Mouse (Mus musculus) kidney, adult 11 months (tissue): ENCODE data around the gene Srgap1.

Experiments used
- DNase-seq: peaks from one replicate; pipeline ENCODE4 v3.0.0; 2022

The Srgap1 gene

DNA sequence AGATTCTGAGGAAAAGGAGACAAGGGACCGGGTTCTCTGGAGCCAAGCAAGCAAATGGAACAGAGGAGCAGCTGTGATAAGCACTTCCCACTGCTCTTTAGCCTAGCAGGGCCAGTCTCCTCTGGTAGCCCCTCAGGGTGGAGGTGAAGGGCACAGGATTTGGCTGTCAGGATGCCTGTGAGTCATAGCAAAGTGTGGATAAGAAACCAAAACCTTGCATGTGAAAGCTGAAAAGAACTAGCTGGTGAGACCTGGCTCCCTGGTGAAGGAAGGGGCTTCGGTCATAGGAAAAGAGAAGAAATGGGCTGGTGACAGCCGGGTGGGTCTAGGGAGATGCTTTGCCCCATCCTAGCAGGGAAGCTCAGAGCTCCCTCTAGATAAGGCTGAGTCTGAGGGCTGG, 30.5 kb downstream of the Srgap1 start:
- DNase-seq: no peak

DNA sequence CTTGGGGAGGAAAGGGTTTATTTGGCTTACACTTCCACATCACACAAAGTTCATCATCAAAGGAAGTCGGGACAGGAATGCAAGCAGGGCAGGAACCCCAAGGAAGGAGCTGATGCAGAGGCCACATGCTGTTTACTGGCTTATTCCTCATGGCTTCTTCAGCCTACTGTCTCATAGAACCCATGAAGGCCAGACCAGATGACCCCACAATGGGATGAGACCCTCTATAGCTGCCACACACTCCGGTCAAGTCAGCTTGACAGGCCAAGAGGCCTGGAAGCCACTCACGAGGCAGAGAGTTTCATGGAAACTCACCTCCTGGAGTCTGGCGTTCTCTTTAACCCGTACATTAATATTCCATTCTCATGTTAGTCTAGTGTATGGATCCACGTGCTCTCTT, 34.8 kb downstream of the Srgap1 start:
- no peak for DNase-seq

DNA sequence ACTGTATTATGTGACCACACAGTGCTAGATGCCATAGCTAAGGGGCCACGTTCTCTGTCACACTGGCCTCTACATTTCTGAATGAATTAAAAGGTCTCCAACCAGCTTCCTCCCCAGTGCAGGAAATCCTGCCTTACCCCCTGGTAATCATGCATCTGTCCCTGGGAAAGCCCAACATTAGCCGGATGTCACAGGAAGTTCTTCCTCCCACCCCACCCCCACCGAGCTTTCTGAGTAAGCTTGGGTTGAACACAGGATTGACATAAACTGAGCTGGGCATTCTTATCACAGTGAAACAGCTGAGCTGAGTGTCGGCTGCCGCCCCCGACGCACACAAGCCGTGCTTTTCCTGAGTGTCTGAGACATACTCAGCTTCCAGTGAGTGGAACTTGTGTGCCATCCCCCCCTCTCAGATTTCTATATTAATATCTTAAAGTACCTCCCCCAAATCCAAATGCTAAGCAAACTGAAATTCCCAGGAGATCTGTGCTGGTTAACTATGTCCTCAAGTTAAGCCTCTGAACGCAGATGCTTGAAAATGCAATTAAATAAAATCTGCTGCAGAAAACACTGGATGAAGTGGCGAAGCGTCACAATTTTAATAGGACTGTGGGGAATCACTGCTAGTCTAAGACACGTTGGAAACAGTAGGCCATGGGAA, 38.3 kb downstream of the Srgap1 start:
- DNase-seq: no peak

DNA sequence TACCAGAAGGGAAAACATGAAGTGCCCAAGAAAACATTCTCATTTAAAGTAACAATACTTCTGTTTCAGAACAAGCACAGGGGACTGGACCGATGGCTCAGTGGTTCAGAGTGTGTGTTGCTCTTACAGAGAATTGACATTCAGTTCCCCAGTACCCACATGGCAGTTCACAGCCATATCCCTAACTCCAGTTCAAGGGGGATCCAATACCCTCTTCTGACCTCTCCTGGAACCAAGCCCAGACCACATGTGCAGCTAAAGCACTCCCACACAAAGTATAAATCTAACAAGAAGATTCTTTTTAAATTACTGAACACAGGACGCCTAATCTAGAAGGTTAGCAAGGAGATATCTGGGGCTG, 38.8 kb downstream of the Srgap1 start:
- no peak for DNase-seq

DNA sequence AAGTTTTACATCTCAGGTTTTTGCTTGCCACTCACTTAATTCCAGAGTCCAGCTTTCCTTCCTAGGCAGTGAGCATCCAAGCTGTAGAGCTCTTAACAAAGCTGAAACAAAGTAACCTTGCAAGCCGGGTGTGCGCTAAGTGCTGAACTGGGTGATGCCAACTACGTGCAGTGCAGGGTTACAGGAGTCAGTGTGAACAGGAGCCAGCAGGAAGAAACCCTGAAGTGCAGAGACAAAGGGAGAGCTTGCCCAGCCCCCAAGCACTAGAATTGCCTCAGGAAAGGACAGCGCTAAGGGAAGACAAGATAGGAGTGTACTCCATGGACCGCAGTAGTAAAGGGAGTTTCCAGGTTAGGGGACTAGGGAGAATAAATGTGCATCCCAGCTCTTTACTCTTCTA, 40.5 kb downstream of the Srgap1 start:
- DNase-seq: no peak

DNA sequence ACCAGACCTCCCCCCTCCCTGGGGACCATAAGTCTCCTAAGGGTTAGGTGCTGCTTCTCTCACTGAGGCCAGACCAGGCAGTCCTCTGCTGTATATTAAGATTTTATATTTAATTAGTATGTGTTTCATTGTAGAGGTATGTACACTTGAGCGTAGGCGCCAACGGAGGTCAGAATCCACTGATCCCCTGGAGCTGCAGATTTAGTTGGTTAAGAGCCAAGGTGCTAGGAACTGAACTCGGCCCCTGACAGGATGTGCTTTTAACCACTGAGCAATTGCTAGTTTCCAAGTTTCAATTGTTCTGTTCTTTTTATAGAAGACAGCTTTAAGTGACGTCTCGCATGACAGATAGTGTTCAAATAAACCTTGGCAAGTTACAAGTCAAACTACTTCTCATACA, 41.0 kb downstream of the Srgap1 start:
- DNase-seq: no peak

DNA sequence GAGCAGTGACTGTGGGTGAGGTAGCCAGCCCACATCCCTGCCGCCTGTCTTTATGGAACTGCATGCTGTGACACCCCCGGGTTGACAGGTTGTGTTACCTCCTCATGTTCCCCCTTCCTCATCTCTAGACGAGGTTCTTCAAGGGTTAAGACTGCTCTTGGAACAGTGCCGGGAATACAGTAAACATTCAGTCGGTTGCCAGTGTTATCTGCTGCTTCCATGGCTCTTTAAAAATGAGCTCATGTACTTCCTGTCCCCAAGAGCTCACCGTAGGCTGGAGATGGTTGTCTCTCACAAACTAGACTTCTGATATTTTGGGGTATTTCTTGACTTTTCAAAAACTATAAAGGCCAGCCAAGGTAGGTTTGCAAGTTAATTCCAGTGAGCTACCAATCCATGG, 41.6 kb downstream of the Srgap1 start:
- DNase-seq: no peak

DNA sequence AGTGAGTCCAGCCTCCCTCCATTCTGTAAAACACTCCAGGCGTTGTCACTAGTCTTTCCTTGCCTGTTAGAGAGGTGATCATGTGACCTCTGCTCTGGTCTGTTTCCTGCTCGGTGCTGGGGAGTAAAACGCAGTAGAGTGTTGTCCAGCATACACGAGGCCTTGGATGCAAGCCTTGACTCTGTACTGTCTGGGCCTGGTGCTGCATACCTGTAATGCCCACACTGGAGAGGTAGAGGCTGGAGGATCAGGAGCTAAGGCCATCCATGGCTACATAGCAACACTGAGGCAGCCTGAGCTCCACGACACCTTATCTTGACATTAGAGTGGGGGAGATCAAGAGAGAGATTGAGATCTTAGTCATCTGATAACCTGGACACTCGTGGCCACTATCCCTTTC, 44.2 kb downstream of the Srgap1 start:
- DNase-seq: no peak

DNA sequence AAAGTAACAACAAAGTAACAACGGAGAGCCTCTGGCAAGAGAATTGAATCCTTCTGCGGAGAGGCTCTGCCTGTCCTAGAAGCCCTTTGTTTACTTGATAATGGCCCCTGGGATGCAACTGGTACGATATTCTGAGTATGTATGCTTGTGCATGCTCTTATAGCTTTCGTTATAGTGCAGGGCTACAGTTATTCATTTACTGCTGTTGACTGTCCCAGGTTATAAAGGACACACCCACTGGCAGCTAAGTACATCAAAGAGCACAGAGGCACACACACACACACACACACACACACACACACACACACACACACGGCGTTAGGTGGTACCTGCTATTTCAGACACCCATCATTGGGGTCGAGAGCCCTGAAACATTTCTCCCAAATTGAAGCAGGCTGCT, 48.3 kb downstream of the Srgap1 start:
- no peak for DNase-seq

DNA sequence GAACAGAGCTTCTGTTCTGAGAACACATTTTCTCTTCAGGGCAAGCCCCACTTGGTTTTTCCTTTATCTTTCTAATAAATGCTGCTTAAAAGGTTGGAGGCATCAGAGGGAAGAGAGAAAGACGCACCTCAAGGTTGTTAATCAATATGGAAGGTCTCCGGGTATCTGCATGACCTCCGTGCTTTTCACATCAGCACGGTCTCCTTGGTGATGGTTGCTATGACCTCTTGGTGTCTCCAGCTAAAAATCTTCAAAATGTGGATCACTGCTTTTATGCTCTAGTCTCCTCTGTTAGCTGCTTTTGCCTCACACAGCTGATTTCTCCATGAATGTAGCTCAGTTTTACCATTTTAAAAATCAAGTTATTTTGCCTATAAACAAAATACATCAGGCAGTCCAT, 50.6 kb downstream of the Srgap1 start:
- DNase-seq: no peak

DNA sequence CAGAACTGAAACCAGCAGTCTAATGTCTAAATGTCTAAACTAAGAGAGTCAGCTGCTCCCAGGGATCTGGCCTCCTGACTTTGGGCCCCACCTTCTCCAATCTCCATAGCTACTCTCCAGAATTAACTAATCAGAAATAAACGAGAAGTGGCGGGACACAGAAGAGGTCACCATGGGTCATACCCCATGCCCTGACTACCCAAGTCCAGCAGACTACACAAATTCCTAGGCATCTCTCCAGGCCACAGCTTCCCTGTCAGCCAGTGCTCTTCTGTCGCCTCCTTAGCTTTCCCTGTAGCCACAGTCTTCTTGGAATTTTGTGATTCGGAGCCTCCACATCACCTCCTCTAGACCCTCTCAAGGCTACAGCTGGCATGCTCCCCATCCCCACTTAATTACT, 51.7 kb downstream of the Srgap1 start:
- peak; percentile 14 for DNase-seq

DNA sequence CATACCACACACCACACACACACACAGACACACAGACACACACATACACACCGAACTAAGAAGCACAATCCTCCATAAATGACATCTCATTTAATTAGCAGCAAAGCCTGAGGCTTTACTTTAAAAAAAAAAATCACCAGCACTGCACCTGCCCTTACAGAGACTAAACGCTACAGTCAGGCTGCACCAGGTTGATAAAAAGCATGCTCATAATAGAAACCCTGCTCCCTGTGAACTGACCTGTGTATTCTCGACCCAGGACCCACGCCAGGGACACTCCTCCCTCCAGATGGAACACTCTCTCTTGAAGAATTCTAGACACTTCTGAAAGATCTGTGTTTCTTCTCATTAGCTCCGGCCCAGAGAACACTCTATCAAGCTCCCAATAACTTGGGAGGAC, 52.5 kb downstream of the Srgap1 start:
- DNase-seq: no peak

DNA sequence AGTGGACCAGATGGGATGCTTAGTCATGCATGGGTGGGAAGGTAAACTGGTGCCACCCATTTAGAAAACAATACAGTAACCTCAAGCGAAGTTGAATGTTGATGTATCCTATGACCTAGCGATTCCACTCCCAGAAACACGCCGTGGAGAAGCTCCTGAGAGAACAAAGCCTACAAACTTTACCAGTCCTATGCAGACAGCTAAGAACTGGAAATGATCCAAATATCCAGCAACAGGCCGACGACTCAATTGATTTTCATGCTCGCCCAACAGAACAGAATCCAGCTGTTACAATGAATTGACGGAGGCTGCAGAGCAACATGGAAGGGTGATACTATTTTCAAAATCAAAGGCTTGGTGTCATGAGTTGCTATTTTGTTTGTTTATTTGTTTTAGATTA, 54.5 kb downstream of the Srgap1 start:
- DNase-seq: no peak

DNA sequence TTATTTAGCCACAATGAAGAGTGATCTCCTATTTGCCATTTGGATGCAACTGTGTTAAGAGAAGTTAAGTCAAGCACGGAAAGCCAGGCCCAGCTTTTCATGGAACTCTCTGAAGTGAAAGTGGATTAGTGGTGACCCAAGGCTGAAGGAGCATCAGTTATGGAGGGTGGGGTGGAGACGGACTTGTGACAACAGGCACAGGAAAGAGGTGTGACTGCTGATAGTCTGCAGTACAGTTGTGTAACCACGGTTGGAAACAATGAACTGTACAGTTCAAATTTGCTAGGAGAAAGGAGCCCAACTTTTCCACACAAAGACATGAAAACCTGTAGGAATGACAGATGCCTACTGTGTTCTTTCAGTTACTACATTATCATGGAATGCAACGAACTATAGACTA, 60.1 kb downstream of the Srgap1 start:
- DNase-seq: no peak

DNA sequence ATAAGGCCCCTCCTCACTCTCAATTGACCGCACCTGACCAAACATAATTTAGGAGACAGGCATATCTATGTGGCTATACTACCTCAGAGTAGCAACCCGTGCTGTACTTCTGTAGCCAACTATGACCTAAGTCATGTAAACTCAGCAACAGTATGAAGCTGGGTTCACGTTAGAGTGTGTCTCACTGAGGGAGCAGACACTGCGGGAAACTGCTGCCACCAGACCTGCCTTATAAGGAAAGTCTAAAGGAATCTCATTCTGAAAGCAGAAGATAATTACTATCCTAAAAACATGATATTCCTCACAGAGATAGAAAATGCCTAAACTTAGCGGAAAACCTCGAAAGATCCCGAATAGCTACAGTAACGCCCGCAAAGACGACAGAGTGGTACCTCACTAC, 62.2 kb downstream of the Srgap1 start:
- DNase-seq: no peak

DNA sequence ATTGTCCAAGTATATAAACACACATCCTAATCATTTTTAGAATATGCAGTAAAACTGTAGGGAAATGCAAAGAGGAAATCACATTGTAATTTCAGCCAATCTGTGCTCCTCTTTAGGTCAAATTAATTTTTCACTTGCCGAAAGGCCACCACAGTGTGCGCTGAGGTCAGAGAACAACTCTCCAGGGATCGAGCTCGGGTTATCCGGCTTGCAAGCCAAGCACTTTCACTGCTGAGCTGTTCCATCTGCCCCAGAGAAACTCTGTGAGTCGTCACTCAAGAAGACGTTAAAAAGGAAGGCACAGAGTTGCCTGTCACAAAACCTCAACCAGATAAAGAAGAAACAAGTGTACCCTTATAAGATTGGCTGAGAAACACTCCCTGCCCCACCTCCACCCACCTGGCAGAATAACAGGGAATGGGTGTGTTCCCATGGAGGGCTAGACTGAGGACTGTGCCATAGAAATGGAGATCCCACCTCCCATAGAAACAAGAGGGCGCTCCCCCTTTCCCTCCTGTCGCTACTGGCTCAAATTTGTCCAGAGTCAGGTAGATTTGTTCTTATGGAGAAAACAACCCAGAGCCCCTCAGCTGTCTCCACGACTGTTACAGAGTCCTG, 63.0 kb downstream of the Srgap1 start:
- peak; percentile 36 for DNase-seq

DNA sequence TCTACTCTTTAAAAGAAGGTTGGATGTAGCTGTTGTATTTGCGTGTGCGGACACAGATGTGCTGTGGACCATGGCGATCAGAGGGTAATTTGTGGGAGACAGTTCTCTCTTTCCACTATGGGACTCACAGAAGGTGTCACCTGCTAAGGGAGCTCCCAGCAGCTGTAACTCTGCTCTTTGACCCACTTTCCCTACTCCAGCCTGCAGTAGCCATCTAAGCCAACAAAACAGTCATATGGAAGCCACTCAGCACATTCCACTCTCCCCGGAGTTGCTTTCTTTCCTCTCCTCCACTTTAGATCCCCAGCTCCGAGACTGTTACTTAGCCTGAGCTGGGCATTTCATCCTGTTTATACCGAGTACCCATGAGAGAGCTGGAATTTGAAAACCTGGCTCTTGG, 71.8 kb downstream of the Srgap1 start:
- DNase-seq: peak; percentile 34

DNA sequence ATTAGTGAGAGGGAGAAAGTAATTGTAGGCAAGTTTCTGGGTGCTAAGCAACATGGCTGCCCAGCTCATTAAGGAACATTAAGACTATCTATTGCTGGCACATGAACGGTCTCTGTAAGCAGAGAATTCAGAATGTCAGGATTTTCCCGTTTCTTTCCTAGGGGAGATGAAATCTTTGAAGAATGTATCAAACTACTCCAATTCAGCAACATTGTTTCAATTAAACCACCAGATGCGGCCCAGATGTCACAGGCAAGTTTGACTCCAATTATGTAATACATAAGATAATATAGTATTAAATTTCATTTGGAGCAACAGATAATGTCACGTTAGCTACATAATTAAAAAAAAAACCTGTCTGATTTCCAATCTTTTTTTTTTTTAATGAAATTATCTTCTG, 72.5 kb downstream of the Srgap1 start:
- no peak for DNase-seq

DNA sequence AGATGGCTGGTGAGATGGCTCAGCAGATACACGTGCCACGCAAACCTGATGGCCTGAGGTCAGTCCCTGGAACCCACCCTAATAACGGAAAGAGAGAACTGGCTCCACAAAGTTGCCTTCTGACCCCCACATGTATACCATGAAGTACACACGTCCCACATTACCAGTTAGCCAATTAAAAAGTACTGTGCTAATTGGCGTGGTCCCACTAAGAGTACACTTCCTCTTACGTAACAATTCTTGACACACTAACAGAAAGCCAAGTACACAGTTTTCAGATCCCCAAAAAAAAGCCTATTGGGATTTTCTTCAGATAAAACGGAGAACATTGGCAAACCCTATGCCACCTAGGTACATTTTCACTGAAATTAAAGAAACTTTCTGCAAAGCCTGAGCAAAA, 73.8 kb downstream of the Srgap1 start:
- no peak for DNase-seq

DNA sequence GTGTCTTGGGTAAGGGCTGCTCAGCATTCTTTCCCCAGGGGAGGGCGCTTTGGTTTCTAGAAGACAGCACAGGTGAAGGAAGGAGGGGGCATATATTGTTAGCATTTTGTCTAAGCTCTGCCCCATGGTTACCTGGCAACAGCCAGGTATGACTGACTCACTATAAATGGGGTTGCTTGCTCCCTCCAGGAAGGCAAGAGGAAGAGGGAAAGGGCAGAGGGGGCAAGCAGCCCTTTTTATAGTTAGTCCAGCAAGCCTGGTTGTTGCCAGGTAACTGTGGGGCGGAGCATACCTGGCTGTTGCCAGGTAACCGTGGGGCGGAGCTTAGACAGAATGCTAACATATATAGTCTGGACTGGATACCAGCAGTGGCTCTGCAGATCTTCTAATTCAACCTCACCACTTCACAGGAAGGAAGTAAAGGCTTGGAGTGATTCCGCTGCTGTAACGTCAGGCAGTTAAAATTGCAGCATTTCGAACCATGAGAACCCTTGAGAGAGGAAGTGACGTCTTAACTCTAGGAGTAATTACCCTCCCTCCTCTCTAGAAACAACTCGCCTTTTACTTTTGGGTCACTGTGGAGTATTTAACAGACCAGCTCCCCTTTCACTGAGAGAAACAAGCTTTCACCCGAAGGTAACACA, 74.7 kb downstream of the Srgap1 start:
- DNase-seq: no peak

DNA sequence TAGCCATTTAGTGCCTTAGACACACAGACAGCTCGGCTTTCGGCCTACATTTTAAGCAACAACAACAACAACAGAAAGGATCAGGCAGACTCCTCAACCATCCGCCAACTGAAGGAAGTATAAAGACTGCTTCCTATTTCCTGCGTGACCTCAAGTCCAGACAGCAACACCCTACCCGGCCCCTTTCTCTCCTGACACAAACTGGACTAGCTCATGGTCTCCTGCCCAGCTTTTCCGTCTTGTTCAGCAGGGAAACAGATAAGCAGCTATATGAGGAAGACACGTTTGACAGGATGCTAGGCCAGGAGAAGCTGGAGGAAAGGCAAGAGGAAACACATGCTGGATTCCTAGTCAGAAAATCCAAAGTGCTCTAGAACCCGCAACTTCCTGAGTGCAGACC, 75.5 kb downstream of the Srgap1 start:
- no peak for DNase-seq

DNA sequence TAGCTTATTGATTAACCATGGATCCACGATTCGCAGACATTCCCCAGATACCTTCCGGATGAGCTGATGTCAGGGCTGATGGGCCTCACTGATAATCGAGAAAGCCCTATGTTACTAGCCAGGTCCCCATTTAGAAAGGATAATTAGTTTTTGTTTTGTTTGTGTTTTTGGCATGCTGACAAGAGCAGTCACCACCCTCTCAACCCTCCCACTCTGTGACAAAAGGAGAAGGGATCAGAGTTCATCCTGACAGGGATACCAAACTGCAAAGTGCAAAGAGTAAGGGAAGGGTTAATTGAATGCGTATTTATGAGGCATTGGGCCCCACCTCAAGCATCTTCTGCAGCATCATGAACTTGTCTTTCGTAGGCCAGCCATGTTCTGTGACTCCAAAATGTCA, 76.2 kb downstream of the Srgap1 start:
- no peak for DNase-seq

DNA sequence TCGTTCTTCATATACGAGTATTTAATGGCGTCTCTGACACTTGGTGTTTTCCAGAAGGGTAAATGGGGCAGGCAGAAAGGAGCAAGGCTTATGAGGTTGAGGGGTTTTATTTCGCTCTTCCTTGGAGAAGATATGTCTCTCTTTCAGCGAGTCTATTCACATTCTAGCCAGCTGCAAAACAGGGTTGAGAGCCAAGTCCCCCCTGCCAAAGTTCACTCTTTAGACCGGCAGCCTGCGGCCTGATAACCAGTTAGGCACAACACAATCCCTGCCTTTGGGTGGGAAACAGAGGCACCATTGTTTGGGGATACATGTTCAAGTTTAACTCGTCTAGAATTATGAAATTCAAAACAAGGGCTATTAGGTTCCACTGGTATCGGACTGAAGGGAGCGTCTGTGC, 83.0 kb downstream of the Srgap1 start:
- no peak for DNase-seq

DNA sequence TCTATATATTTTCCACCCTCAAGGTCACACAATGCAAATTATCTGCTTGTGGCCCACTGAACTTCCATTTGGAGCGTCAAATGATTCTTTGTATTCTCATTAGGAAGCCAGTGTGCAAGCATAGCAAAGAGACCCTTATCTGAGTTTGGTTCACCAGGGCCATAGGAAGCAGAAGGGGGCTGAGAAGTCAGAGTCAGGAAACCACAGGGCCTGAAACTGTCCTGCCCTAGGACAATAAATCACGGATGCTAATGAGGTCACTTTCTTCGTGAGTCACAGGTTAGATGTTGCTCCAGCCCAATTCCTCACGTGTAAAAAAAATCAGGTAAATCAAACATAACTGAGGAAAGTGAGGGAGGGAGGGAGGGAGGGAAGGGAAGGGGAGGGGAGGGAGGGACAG, 85.1 kb downstream of the Srgap1 start:
- DNase-seq: no peak
